Mouse (Mus musculus) B cell, adult 2 months (primary cell): ENCODE measurements around the gene Ccl28.
"Not testable (repeated sequence)": the region's sequence is repeated elsewhere in the genome, so short reads cannot be mapped to it uniquely, and the experiment has no call there.

Source experiments
- DNase-seq, 2 experiments: peaks; one replicate each; pipeline ENCODE4 v3.0.0; 2022

Gene Ccl28

GRCm38 (mm10) chr13:119649699-119650046, 26.1 kb downstream of the Ccl28 start:
- no peak for DNase-seq

DNA sequence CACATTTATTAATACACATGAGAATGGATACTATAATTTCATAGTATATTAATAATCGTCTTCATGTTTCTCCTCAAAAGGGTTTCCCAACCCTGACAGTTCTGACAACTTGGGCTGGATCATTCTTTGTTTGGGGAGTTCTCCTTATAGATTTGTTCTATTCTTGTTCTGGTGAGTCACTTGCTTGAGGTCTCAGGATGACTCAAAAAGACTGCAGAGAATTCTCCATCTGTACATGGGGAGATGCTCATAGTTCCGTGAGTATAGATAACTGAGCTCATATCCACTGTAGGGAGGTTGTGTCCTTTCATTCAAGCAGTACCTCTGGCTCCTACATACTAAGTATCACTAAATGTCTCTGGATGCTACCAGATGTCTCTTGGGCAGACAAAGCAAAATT, 31.1 kb downstream of the Ccl28 start:
- no peak for DNase-seq

DNA sequence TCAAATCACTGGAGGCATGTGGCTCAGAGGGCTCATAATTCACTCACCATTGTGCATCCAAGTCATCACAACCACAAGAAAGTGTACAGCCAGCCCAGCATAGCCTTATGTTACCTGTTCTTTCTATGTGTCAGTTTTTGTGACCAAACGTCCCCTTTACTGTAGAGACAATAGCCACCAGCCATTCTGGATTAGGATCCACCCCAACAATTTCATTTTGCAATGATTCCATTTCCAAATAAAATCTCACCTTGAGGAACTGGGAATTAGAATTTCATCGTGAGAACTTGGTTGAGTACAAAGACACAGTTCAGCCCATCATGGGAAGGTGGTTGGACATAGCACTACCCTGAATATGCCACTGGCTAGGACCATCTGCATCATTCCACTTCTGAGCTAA, 32.6 kb downstream of the Ccl28 start:
- no peak for DNase-seq

DNA sequence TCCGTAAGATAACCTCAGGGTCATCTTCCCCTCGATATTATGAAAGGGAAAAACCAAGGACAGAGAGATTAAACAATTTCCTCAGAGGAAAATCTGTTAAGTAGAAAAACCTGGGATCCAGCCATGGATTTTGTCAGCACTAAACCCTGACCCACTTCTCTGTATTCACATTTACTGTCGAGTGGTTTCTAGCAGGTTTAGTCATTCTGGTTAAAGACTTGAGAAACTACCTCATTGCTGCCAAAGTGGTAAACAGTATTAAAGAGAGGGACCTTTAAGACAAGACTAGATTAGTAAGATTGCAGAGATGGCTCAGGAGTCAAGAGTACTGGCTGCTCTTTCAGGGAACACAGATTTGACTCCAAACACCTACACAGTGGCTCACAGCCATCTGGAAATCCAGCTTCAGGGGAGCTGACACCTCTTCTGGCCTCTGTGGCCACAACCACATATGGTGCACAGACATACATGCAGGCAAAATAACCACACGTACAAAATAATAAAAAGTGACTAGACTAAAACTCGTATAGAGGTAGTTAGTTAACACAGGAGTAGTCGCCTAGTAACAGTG, 33.3 kb downstream of the Ccl28 start:
- no peak for DNase-seq

GRCm38 (mm10) chr13:119661420-119661819, 37.8 kb downstream of the Ccl28 start:
- DNase-seq = not testable (repeated sequence)

DNA sequence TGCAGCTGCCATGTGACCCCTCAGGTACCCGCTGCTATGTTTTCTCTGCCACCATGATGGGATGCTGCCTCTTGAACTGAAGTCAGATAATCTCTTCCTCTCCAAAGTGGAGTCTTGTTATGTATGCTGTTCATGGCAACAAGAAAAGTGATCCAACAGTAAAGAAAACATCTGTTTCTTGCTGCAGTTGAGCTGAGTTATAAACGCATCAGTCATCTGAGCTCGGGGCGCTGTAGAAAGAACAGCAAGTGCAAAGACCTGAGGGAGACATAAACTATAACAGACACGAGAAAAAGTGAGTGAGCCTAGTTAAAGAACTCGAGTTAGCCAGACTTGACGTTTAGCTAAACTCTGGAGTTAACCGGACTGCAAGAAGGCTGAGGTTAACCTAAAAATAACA, 55.2 kb downstream of the Ccl28 start:
- DNase-seq = no peak

GRCm38 (mm10) chr13:119679721-119680120, 56.1 kb downstream of the Ccl28 start:
- DNase-seq = no peak

GRCm38 (mm10) chr13:119681161-119681560, 57.5 kb downstream of the Ccl28 start:
- no peak for DNase-seq

DNA sequence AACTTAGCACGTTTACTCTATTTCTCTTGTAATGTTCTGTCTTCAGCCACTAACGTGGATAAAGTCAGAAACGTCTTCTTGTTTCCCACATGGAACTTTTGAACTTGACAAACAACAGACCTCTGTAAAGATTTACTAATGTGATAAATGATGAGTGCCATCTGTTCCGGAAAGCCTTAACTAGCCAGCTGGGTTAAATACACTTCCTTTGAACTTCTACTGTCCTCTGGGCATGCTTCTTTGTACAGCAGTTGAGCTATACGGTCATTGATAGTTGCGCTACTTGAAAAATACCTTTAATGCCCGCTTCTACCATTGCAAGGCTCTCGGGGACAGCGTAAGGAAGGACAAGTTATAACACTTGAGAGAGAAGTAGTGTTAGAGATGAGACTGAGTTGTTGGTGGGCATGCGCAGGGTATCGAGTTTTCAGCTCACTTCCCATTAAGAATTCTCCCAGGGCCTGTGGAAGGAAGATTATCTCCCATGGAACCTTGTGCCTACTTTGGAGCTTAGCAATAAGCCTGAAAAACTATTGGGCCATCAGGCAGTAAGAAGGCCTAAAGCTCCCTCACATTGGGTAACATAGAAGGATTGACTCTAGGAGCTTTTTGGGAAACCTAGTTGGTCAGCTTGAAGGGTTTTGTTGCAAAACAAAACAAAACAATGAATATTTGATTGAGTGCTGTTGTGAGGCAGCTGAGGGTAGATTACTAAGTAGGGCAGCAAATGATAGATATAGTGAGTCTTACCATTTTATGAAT, 61.0 kb downstream of the Ccl28 start:
- no peak for DNase-seq

GRCm38 (mm10) chr13:119689709-119690038, 66.1 kb downstream of the Ccl28 start:
- no peak for DNase-seq

DNA sequence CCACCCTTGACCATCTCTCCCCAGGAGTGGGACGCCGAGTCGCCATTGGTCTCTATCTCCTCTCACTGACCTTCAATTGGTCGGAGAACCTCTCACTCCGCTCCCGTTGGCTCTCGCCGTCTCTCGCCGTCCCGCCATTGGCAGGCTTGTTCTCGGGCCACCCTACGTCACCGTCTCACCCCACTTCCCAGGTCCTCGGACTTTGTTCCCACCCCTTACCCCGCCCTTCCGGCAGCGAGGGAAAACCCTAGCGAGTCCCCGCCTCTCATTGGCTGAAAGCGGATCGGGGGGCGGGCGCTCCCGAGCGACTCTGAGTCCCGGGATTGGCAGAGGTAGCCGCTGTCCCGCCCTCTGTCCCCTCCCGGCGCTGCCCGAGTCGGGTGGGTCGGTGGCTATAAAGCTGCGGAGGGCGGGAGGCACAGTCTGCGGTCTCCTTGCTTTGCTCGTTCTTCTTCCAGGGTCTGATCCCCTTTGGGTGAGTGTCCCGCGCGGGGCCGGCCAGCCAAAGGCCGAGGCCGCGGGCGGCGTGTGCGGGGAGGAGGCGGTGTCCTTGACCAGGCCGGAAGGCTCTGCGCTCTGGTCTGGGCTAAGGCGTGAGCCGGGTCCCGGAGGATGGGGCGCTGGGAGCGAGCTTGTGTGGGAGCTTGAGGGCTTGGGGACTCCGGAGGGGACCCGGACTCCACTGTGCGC, 66.6 kb downstream of the Ccl28 start, which contains the start of gene Hmgcs1:
Hmgcs1 (plus strand) TSS at position 341 of the 690 bp plus-strand sequence.
- DNase-seq = peak; percentile 96 to 97

- DNase-seq = no peak
Measured at GRCm38 (mm10) chr13:119690876-119691620, 67.4 kb downstream of the Ccl28 start.

DNA sequence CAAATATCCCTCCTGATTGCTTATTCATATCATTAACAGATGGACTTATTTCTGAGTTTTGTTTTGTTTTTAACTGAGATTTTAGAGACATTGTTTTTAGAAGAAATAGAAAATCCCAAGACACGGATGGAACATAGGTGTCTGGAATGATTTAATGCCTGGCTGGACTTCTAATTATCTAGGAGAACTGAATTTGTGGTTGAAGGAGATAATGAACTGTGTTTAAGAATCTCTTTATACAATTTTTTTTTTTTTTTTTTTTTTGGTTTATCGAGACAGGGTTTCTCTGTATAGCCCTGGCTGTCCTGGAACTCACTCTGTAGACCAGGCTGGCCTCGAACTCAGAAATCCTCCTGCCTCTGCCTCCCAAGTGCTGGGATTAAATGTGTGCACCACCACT, 68.3 kb downstream of the Ccl28 start:
- DNase-seq = not testable (repeated sequence)

DNA sequence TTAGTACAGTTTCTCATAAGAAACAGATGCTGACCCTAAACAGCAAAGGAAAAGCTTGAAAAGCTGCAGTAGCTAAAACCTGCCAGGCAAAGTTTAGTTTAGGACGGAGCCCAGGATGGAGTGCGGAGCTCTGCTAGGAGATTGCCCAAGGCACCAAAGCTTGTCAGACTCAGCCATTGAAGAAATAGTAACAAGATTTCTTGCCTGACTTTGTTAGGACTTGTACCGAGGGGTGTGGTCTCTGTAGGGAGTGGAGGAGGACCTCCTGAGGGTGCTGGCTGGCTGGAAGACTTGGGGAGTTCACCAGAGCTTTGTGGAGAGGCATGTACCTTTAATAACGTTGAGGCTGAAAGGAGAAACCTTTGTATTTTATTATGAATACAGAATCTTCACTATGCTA, 72.1 kb downstream of the Ccl28 start:
- no peak for DNase-seq

DNA sequence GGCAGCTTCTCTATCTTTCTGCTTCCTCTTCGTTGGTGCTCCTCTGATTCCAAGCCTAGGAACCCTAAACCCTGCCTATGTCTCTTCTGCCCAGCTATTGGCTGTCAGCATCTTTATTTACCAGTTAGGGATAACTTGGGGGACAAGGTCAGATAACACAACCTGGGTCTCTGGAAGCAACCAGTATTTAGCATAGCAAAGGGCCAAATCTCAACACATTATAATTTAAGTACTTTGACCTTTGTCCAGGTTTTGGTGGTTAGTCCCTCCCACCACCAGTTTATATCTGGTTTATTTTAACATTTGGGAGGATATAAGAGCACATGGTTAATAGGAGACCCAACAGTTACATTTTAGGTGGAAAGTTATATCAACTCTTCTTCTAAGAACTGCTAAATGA, 72.9 kb downstream of the Ccl28 start:
- no peak for DNase-seq

GRCm38 (mm10) chr13:119698436-119698835, 74.8 kb downstream of the Ccl28 start:
- no peak for DNase-seq
